Mouse (Mus musculus): Measurements from ENCODE around the gene Snap91. TPM values are rescaled to one million over a fixed set of nuclear protein-coding genes. Genes with fewer than 3 reads are reported as not detected.

The Snap91 gene
- polyA plus RNA-seq (2012; rRNA removed): 0.05 and 0.09 TPM in 2 replicates

DNA sequence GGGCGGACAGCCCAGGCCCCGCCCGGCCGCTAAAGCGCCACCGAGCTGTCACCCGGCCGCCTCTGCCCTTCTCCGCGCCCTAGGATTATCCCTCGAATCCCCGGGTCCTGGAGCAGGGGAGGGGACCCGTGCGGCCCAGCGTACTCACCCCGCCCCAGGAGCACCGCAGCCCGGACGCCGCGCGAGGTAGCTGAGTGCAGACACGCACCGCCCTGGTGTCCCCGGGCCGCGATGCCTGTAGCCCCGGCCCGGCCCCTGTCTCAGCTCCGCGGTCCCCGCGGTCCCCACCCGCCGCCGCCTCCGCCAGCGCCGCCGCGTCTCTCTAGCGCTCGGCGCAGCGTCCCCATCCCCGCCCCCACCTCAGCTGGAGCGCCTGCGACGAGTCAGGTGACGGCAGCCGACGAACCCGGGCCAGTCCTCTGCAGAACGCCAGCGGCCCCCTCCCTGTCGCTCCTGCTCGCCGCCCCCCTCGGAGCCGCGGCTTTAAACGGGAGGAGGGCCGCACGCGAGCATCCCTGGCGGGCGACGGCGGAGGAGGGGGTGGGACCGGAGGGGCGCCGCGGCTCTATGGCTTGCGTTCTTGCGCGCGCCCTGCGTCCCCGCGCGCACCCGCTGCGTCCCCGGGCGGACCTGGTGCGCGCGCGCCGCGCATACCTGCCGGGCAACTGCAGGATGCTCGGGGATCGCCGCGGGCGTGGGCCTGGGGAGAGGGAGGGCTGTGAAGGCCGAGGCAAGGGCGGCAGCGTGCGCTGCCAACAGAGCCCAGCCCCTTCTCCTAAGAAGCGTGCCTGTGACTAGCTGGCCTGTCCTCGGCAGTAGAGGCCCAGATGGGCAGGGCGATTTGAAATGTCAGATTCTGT, at the start of gene Snap91:
Gene Snap91, minus strand, starts transcription at position 542 of the 860 bp plus-strand sequence.

DNA sequence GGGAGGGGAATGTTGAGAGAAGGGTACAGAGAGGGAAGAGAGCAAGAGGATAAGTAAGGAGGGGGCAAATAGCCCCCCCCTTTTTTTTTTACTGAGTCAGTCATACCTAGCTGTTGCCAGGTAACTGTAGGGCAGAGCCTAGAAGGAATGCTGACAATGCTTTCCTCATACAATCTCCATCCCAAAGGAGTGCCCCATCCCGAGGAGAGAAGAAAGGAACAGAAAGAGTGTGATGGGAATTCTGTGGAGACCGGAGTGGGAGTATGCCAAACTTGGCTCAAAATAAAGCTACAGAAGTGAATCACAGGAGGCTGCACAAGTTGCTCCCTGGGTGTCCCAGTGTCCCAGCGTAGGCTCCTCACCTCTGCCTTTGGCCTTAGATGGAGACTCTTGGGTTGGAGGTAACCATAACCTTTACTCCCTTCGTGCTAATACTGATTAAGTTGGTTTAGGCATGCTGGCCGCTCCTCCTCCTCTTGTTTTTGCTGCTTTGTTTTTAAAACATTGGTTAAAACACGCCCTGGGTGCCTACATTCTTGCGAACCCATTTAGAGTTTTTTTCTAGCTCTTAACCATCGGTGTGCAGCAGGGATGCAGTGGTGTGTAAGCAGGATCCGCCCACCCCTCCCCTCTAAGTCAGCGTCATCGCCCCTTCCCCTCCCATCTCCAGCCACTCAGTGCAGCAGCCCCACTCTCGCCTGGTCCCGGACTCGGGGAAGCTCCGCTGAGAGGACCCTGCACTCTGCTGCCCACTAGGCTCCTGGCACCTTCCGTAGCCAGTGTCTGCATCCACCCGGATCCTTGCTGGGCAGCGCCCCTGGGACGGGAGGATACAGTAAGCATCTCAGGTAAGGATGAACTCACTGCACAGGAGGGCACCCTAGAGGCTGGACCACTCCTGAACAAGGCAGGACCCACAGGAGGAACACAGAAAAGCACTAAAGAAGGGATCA, 137.2 kb downstream of the Snap91 start, which contains the start of gene Prss35:
Gene Prss35, plus strand, starts transcription at position 691 of the 953 bp plus-strand sequence.

Other genes starting within 250 kb of the Snap91 start
- 1.9 and 2.1 TPM in 2 replicates for gene Me1, start 184.7 kb downstream of the Snap91 start, polyA plus RNA-seq (2012; rRNA removed)
- gene Prss35, start 137.0 kb downstream of the Snap91 start, polyA plus RNA-seq (2012; rRNA removed): 0.40 and 1.5 TPM in 2 replicates
- gene Ripply2, start 134.9 kb upstream of the Snap91 start, polyA plus RNA-seq (2012; rRNA removed): not detected in 2 replicates
- gene Cyb5r4, start 141.4 kb upstream of the Snap91 start, polyA plus RNA-seq (2012; rRNA removed): 12.4 and 13.9 TPM in 2 replicates

All from liver, embryonic 14 days (tissue).